23 mouse cellular contexts compared by ENCODE assay signal in genomic region chr2:48374302-48374701, GRCm38 (mm10).
A peak's percentile ranks its signal among the peaks of the same experiment; 100 is the strongest.
DNase-seq lines count a peak whose midpoint lies in the region; ATAC-seq and TF ChIP-seq lines count a peak whose summit lies in the region.
"Had no signal": no experiment of that assay in that cellular context is flagged by ENCODE, and none has a peak within 500 bp of the region (broad histone marks: within the 10 kb centered on the region; RNA-seq: fewer than 3 reads in every experiment).

No protein-coding gene starts in this region.

- no peaks in the 10 kb centered on the region for H3K27me3 ChIP-seq in lung, embryonic 14.5 days (ENCODE audit: insufficient read depth, low read length)
- H3K27me3 ChIP-seq in G1E (ENCODE audit: insufficient read depth, low read length): no peaks in the 10 kb centered on the region
- no peaks in the 10 kb centered on the region for H3K27me3 ChIP-seq in hindbrain, embryonic 13.5 days
- H3K27me3 ChIP-seq: forebrain, embryonic 13.5 days; heart, embryonic 15.5 days; hindbrain, embryonic 15.5 days; Patski had no signal

- no peaks in the 10 kb centered on the region for H3K36me3 ChIP-seq in lung, embryonic 14.5 days (ENCODE audit: insufficient read depth)
- no peaks in the 10 kb centered on the region for H3K36me3 ChIP-seq in G1E (replicated peaks)
- no peaks in the 10 kb centered on the region for H3K36me3 ChIP-seq in hindbrain, embryonic 13.5 days
- H3K36me3 ChIP-seq: embryonic facial prominence, embryonic 10.5 days; heart, embryonic 15.5 days; hindbrain, embryonic 10.5 days; hindbrain, embryonic 15.5 days had no signal

- no peak for DNase-seq in lung, embryonic 14.5 days
- no peak for DNase-seq in lung, postnatal 36 days
- DNase-seq in 416B (ENCODE audit: low read depth) (peak; percentile 86), G1E (ENCODE audit: low spot score) (no peak)
- DNase-seq in naive thymus-derived CD4-positive, alpha-beta T cell, adult 2 months (ENCODE audit: low read depth): peak; percentile 30
- DNase-seq in Muller cell, postnatal 12 days (ENCODE audit: inconsistent ontology term): no peak
- DNase-seq: adrenal gland, adult 2 months; adrenal gland, postnatal 25 days; cerebellum, adult 18-20 months; cerebellum, adult 9-11 months; cerebellum, postnatal 36 days; forebrain, postnatal 0 days; gastrocnemius, postnatal 14 days; heart, adult 2 months; heart, postnatal 14 days had no signal

- H3K4me2 ChIP-seq in lung, embryonic 14.5 days: no peak overlapping the region
- no peak overlapping the region for H3K4me2 ChIP-seq in hindbrain, embryonic 13.5 days
- H3K4me2 ChIP-seq: forebrain, embryonic 13.5 days; heart, embryonic 11.5 days; heart, embryonic 15.5 days; hindbrain, embryonic 15.5 days had no signal

- H3K9me3 ChIP-seq in lung, embryonic 14.5 days (ENCODE audit: low read depth, low read length): no peaks in the 10 kb centered on the region
- H3K9me3 ChIP-seq in G1E (replicated peaks): no peaks in the 10 kb centered on the region
- no peaks in the 10 kb centered on the region for H3K9me3 ChIP-seq in hindbrain, embryonic 13.5 days
- H3K9me3 ChIP-seq: embryonic facial prominence, embryonic 10.5 days; forebrain, embryonic 13.5 days; heart, embryonic 15.5 days; hindbrain, embryonic 10.5 days; hindbrain, embryonic 15.5 days had no signal

- TF ChIP-seq CTCF in lung, embryonic 14.5 days (IDR thresholded peaks at IDR 0.05; ENCODE audit: low read depth): no peak
- TF ChIP-seq CTCF in G1E (IDR thresholded peaks at IDR 0.05; ENCODE audit: low read depth, low read length): no peak

- H3K27ac ChIP-seq in lung, embryonic 14.5 days (ENCODE audit: low read depth): no peak overlapping the region
- H3K27ac ChIP-seq in hindbrain, embryonic 13.5 days: no peak overlapping the region
- H3K27ac ChIP-seq: embryonic facial prominence, embryonic 10.5 days; forebrain, embryonic 13.5 days; heart, adult 2 months; heart, embryonic 15.5 days; hindbrain, embryonic 10.5 days; hindbrain, embryonic 15.5 days had no signal

- no peaks in the 10 kb centered on the region; the same call in 1 of the 2 replicates for H3K4me1 ChIP-seq in lung, embryonic 14.5 days (ENCODE audit: insufficient read depth)
- H3K4me1 ChIP-seq in G1E (ENCODE audit: insufficient read depth, low read depth, low read length): no peaks in the 10 kb centered on the region
- H3K4me1 ChIP-seq in hindbrain, embryonic 13.5 days (replicated peaks): no peaks in the 10 kb centered on the region
- H3K4me1 ChIP-seq: embryonic facial prominence, embryonic 10.5 days; forebrain, embryonic 13.5 days; heart, embryonic 15.5 days; hindbrain, embryonic 10.5 days; hindbrain, embryonic 15.5 days had no signal

- ATAC-seq in lung, embryonic 14.5 days (ENCODE audit: insufficient read depth): peak; percentile 21; the same call in 1 of the 2 replicates
- ATAC-seq in G1E (ENCODE audit: extremely low read depth, insufficient number of reproducible peaks, low FRiP score, poor library complexity, severe bottlenecking): peak; percentile 67
- no peak for ATAC-seq in hindbrain, embryonic 13.5 days (ENCODE audit: low FRiP score)
- ATAC-seq: forebrain, embryonic 13.5 days; forebrain, postnatal 0 days; Patski had no signal

- 41% methylated on average over 4 of the region's 4 CpGs for WGBS in lung, embryonic 14.5 days
- WGBS in hindbrain, embryonic 13.5 days: 90% methylated on average over 4 of the region's 4 CpGs

- no peak overlapping the region for H3K9ac ChIP-seq in lung, embryonic 14.5 days
- H3K9ac ChIP-seq in hindbrain, embryonic 13.5 days: no peak overlapping the region
- H3K9ac ChIP-seq: forebrain, embryonic 13.5 days; forebrain, postnatal 0 days; heart, embryonic 15.5 days; hindbrain, embryonic 15.5 days had no signal

- H3K4me3 ChIP-seq in lung, embryonic 14.5 days (ENCODE audit: low read depth, low read length): no peak overlapping the region
- no peak overlapping the region for H3K4me3 ChIP-seq in G1E (ENCODE audit: low read depth, low read length)
- H3K4me3 ChIP-seq in hindbrain, embryonic 13.5 days: no peak overlapping the region
- H3K4me3 ChIP-seq: embryonic facial prominence, embryonic 10.5 days; forebrain, embryonic 13.5 days; heart, adult 2 months; heart, embryonic 15.5 days; hindbrain, embryonic 10.5 days; hindbrain, embryonic 15.5 days had no signal

Comparison
In these comparisons a context has a peak if more than half of its experiments do, and no peak if none do; other contexts are left out.
1. DNase-seq: peak in 416B (single experiment) and naive thymus-derived CD4-positive, alpha-beta T cell, adult 2 months (single experiment); none in lung, embryonic 14.5 days (single experiment), lung, postnatal 36 days (single experiment), G1E (single experiment) and Muller cell, postnatal 12 days (single experiment).